Mouse (Mus musculus) adrenal gland, postnatal 36 days (tissue): Measurements from ENCODE around the gene Ptges3l. TPM values are rescaled to one million over a fixed set of nuclear protein-coding genes. Genes with fewer than 3 reads are reported as not detected.
A peak's percentile ranks its signal among the peaks of the same experiment; 100 is the strongest.
"Not testable (repeated sequence)": the region's sequence is repeated elsewhere in the genome, so short reads cannot be mapped to it uniquely, and the experiment has no call there.

Experiments
- DNase-seq, 2 experiments: peaks; one replicate each; pipeline ENCODE4 v3.0.0; 2021; ENCODE audit warnings: mixed read lengths in 1 of 2
- microRNA-seq: library from miRNA; unstranded; fragments of <30 nt; microRNA quantifications from one replicate; pipeline ENCODE4 v1.2.0, GENCODE M21; 2021
- total RNA-seq, 2 experiments: library from RNA; stranded (reverse); gene quantifications; 2 replicates each; pipeline ENCODE4 v1.2.3; 2021

The Ptges3l gene
- total RNA-seq, 2 experiments from 2014 or later: 2.6 to 3.4 TPM

DNA sequence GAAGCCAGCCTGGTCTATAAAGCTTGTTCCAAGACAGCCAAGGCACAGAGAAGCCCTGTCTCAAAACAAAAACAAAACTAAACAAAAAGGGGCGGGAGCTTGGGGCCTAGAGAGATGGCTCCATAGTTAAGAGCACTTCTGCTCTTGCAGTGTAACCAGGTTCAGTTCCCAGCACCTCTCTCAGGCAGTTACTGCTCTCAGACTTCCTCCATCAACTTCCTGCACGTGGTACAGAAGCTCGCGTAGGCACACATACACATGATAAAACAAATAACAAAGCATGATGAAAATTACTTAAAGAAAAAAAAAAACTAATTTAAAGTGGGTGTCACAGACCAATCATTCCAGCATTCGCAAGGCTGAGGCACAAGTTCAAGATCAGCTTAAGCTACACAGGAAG is 5.0 kb downstream of the Ptges3l start:
- no peak for DNase-seq

- no peak for DNase-seq
These were observed 5.5 kb downstream of the Ptges3l start for GRCm38 (mm10) chr11:101419610-101420009.

DNA sequence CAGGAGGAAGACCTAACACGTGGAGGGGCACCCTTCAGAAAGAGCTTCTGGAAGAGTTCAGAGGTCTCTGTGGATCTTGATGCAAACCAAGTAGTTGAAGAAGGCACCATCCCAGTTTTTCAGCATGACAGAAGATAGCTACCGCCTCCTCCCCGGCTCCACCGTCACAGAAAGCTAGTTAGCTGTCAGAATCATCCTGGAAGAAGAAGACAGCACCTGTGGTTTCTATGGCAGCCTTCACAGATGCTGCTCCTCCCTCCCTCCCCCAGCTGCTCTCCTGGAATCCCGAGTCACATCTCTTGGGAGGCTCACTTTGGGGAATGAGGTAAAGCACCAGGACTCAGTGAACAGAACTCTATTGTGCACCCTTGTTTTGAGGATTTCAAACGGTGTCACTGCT is 6.1 kb downstream of the Ptges3l start:
- DNase-seq: no peak

DNA sequence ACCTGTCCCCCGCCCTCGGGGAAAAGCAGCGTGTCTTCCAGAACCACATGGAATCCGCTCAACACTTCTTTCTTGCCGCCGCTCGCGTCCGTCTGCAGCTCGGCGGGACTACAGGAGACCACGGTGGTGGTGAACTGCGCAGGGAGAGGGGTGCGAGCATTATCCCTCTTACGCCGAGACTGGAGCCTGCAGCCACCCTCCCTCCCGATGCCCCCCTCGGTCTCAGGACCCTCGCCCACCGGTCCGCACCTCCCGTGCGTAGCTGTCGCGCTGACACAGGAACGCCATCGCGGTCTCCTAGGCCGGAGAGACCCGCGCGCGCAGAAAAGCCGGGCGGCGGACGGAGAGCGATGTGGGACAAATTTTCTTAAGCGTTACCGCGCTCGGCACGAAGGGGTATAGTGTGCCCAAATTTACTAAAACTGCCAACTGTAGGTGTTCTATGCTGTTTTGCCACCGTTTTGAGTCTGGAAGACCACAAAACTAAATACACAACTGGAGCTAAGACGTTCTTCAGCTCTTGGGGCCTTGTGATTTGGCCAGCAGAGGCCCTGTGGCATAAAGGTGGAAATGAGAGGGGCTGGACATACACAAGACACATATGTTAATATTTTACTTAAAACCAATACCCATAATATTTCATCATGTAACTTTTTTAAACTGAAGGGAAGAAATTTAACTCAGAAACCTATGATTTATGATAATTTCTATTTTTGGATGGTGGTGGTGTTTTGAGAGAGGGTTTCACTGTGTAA is 7.9 kb downstream of the Ptges3l start, which contains the start of gene Aarsd1:
TSS of gene Aarsd1 (minus strand) at position 515 of the 755 bp plus-strand sequence.
- DNase-seq: peak; percentile 92 to 94

GRCm38 (mm10) chr11:101416433-101417100 is 8.6 kb downstream of the Ptges3l start:
- peak in 1 of 2 experiments; percentile 38 for DNase-seq

GRCm38 (mm10) chr11:101415306-101415705 is 9.8 kb downstream of the Ptges3l start:
- DNase-seq: no peak

DNA sequence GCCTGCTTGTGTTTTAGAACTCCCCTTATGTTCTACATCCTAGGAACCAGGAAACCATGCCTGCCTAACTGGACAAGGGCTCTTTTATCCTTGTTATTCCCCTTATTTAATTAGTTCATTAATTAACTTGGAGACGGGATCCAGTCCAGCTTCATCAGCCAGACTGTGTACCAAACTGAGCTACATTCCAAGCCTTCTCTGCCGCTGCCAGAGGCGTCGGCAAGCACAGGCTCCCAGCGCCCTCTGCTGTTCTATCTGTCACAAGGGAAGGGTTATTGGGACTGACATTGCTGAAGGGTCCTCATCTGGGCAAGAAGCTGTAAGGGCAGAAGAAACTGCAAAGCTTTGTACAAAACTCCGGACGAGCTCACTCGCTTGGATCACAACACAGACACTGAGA is 30.0 kb downstream of the Ptges3l start:
- peak; percentile 82 to 87 for DNase-seq

- DNase-seq: no peak
These were observed 43.3 kb downstream of the Ptges3l start for GRCm38 (mm10) chr11:101381817-101382216.

GRCm38 (mm10) chr11:101378926-101379325 is 46.2 kb downstream of the Ptges3l start:
- DNase-seq: peak in 1 of 2 experiments; percentile 38

DNA sequence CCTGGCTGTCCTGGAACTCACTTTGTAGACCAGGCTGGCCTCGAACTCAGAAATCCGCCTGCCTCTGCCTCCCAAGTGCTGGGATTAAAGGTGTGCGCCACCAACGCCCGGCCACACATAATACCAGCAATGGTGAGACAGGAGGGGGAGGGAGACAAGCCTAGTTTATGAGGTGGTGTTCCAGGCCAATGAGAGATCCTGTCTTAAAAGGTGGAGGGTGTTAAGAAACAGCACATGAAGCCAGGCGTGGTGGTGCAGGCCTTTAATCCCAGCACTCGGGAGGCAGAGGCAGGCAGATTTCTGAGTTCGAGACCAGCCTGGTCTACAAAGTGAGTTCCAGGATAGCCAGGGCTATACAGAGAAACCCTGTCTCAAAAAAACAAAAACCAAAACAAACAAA is 46.9 kb downstream of the Ptges3l start:
- not testable (repeated sequence) for DNase-seq

DNA sequence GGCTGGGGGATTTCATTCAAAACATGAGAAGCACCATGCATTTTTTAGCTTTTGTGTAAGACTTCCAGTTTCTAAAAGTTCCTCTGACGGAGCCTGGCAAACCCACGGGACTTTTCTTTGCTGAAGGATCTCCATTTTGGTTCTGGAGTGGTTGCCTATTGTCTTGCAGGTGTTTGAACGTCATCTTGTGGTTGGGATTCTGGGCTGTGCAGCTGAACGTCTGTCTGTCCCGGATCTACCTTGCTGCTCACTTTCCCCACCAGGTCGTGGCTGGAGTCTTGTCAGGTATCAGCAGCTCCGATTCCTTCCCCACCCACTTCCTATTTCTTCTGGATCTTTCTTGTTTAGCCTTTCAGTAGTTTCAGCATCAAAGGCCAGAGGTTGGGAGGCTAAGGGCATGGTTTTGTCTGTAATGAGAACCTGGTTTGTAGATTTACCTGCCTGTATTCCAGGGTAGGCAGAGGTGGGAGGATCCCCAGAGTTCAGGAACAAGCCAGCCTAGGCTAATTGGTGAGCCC is 50.7 kb downstream of the Ptges3l start:
- DNase-seq: no peak

- no peak for DNase-seq
These were observed 55.0 kb downstream of the Ptges3l start for GRCm38 (mm10) chr11:101370141-101370540.

Small RNA genes within 50 kb of the gene (microRNA-seq; reads per million reads assigned to microRNA genes)
- 1.00 reads per million for gene Mir6929

Other genes starting within 250 kb of the Ptges3l start
- under 1 TPM in 1 of 2 experiments, not detected in 1; 0.43 TPM for gene Ccr10, start 249.9 kb downstream of the Ptges3l start, total RNA-seq
- gene Ezh1, start 198.9 kb downstream of the Ptges3l start, total RNA-seq: 10 to 100 TPM; 30.0 to 37.7 TPM
- gene Ramp2, start 179.3 kb downstream of the Ptges3l start, total RNA-seq: 10 to 100 TPM; 39.5 to 61.8 TPM
- gene Vps25, start 171.6 kb downstream of the Ptges3l start, total RNA-seq: 100 to 1,000 TPM in 1 of 2 experiments, 10 to 100 TPM in 1; 90.6 to 121 TPM
- gene Wnk4, start 164.8 kb downstream of the Ptges3l start, total RNA-seq: 1 to 10 TPM; 1.5 to 2.5 TPM
- gene Cntd1, start 146.3 kb downstream of the Ptges3l start, total RNA-seq: under 1 TPM; 0.23 to 0.26 TPM
- 10 to 100 TPM; 69.2 to 75.4 TPM for gene Coa3, start 146.2 kb downstream of the Ptges3l start, total RNA-seq
- 100 to 1,000 TPM; 150 to 159 TPM for gene Becn1, start 123.0 kb downstream of the Ptges3l start, total RNA-seq
- 100 to 1,000 TPM; 122 to 145 TPM for gene Psme3, start 109.1 kb downstream of the Ptges3l start, total RNA-seq
- 1 to 10 TPM; 4.6 to 7.1 TPM for gene Aoc2, start 100.3 kb downstream of the Ptges3l start, total RNA-seq
- 10 to 100 TPM; 40.4 to 67.8 TPM for gene Aoc3, start 94.7 kb downstream of the Ptges3l start, total RNA-seq
- gene G6pc, start 57.8 kb downstream of the Ptges3l start, total RNA-seq: 1 to 10 TPM; 2.9 to 6.4 TPM
- gene Aarsd1, start 7.7 kb downstream of the Ptges3l start, total RNA-seq: 10 to 100 TPM; 30.1 to 35.2 TPM
- 1 to 10 TPM; 2.6 to 5.6 TPM for gene Gm27029, start 537 bp downstream of the Ptges3l start, total RNA-seq
- 10 to 100 TPM; 24.1 to 26.7 TPM for gene Rundc1, start 248 bp downstream of the Ptges3l start, total RNA-seq
- 10 to 100 TPM; 77.7 to 94.3 TPM for gene Rpl27, start 17.0 kb upstream of the Ptges3l start, total RNA-seq
- 10 to 100 TPM; 39.1 to 41.8 TPM for gene Ifi35, start 23.1 kb upstream of the Ptges3l start, total RNA-seq
- gene Rnd2, start 39.7 kb upstream of the Ptges3l start, total RNA-seq: 10 to 100 TPM; 10.2 to 11.6 TPM
- 100 to 1,000 TPM; 123 to 141 TPM for gene Vat1, start 40.9 kb upstream of the Ptges3l start, total RNA-seq
- 1 to 10 TPM; 2.4 to 2.9 TPM for gene Brca1, start 126.6 kb upstream of the Ptges3l start, total RNA-seq
- gene Nbr1, start 126.8 kb upstream of the Ptges3l start, total RNA-seq: 100 to 1,000 TPM; 128 to 134 TPM
- 10 to 100 TPM; 10.9 to 11.1 TPM for gene Tmem106a, start 156.9 kb upstream of the Ptges3l start, total RNA-seq
- gene Gm11634, start 173.9 kb upstream of the Ptges3l start, total RNA-seq: not detected
- gene Rdm1, start 201.9 kb upstream of the Ptges3l start, total RNA-seq: 10 to 100 TPM; 24.0 to 31.6 TPM
- 10 to 100 TPM; 11.4 to 12.5 TPM for gene Arl4d, start 240.2 kb upstream of the Ptges3l start, total RNA-seq